Comparison of ENCODE assay signal across 13 mouse cellular contexts in the genomic region with DNA sequence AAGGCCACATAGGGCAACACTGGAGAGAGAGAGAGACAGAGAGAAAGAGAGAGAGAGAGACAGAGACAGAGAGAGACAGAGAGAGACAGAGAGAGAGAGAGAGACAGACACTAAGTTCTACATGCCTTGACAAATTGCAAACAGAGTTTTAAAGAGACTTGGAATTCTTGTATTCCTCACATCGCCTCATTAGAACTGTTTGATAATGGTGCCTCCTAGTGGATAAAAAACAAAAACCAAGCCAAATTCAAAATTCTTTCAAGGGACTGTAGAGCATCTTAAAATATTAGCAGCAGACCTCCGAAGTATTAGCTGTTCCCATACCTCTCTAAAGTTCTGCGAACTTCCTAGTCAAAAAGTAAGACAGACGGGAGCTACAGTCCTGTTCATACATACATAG. TPM values are rescaled to one million over a fixed set of nuclear protein-coding genes. Genes with fewer than 3 reads are reported as not detected.
A peak's percentile ranks its signal among the peaks of the same experiment; 100 is the strongest.
DNase-seq lines count a peak whose midpoint lies in the region; ATAC-seq and TF ChIP-seq lines count a peak whose summit lies in the region.
"Had no signal": no experiment of that assay in that cellular context is flagged by ENCODE, and none has a peak within 500 bp of the region (broad histone marks: within the 10 kb centered on the region; RNA-seq: fewer than 3 reads in every experiment).

No protein-coding gene starts in this region.

- H3K4me1 ChIP-seq in stomach, postnatal 0 days (replicated peaks; ENCODE audit: control insufficient read depth, insufficient read depth): no peaks in the 10 kb centered on the region
- H3K4me1 ChIP-seq: heart, embryonic 10.5 days; midbrain, embryonic 12.5 days had no signal

- no peak overlapping the region for H3K9ac ChIP-seq in stomach, postnatal 0 days (ENCODE audit: low read length)
- H3K9ac ChIP-seq: midbrain, embryonic 12.5 days had no signal

- H3K4me2 ChIP-seq in stomach, postnatal 0 days (replicated peaks; ENCODE audit: low read depth): no peak overlapping the region
- H3K4me2 ChIP-seq: midbrain, embryonic 12.5 days had no signal

- no peak overlapping the region for H3K27ac ChIP-seq in stomach, postnatal 0 days (replicated peaks)
- H3K27ac ChIP-seq: heart, embryonic 10.5 days; midbrain, embryonic 12.5 days had no signal

- no peak for ATAC-seq in CD4-positive, CD25-positive, alpha-beta regulatory T cell, adult 4 months
- ATAC-seq in stomach, postnatal 0 days (ENCODE audit: low FRiP score, low TSS enrichment): no peak

- DNase-seq in CD4-positive, CD25-positive, alpha-beta regulatory T cell, adult 2 months (ENCODE audit: low read depth, low spot score): peak; percentile 15
- peak; percentile 5 for DNase-seq in kidney, adult 9 months
- DNase-seq in kidney, postnatal 14 days: no peak
- peak; percentile 12 for DNase-seq in retina, postnatal 1 day
- no peak for DNase-seq in retina, embryonic 14.5 days (ENCODE audit: low spot score)
- no peak for DNase-seq in stomach, postnatal 0 days (ENCODE audit: low spot score)
- no peak for DNase-seq in embryo, embryonic 11 days
- DNase-seq: adrenal gland, postnatal 14 days; kidney, adult 8-10 months; left cerebral cortex, postnatal 4 days had no signal

- no peaks in the 10 kb centered on the region for H3K9me3 ChIP-seq in stomach, postnatal 0 days (ENCODE audit: control insufficient read depth, low read length)
- H3K9me3 ChIP-seq: heart, embryonic 10.5 days; midbrain, embryonic 12.5 days had no signal

- H3K36me3 ChIP-seq in stomach, postnatal 0 days (ENCODE audit: control insufficient read depth, insufficient read depth, low read length): no peaks in the 10 kb centered on the region
- H3K36me3 ChIP-seq: heart, embryonic 10.5 days; midbrain, embryonic 12.5 days had no signal

- no peaks in the 10 kb centered on the region for H3K27me3 ChIP-seq in stomach, postnatal 0 days (ENCODE audit: control insufficient read depth, insufficient read depth, low read length)
- H3K27me3 ChIP-seq: midbrain, embryonic 12.5 days had no signal

- no peak overlapping the region for H3K4me3 ChIP-seq in stomach, postnatal 0 days (ENCODE audit: low read depth, low read length)
- H3K4me3 ChIP-seq: heart, embryonic 10.5 days; midbrain, embryonic 12.5 days had no signal

- TF ChIP-seq CTCF in stomach, postnatal 0 days (IDR thresholded peaks at IDR 0.05; ENCODE audit: low read depth): peak; percentile 49

- 78% methylated on average over 4 of the region's 4 CpGs for WGBS in stomach, postnatal 0 days

- TF ChIP-seq EP300 in stomach, postnatal 0 days (optimal IDR thresholded peaks at IDR 0.05): no peak

RNA-seq across cellular contexts. Expression of gene Gpr82, which starts 30.7 kb away (rescaled TPM):
- under 1 TPM in 1 of 2 experiments, not detected in 1; 0.12 TPM for polyA plus RNA-seq in CD4-positive, CD25-positive, alpha-beta regulatory T cell, adult 4 months (2017; shearing (Covaris generic))
- polyA plus RNA-seq in stomach, postnatal 0 days (2015; fragmentation: Nextera tagmentation; extraction: Ambion mirVana): 0.21 TPM in 1 of 2 replicates, not detected in the other

RNA-seq across cellular contexts. Expression of gene Gpr34, which starts 60.0 kb away (rescaled TPM):
- polyA plus RNA-seq in CD4-positive, CD25-positive, alpha-beta regulatory T cell, adult 4 months (2017; shearing (Covaris generic)): 10 to 100 TPM; 39.1 to 41.9 TPM
- polyA plus RNA-seq in stomach, postnatal 0 days (2015; fragmentation: Nextera tagmentation; extraction: Ambion mirVana): 2.8 and 3.0 TPM in 2 replicates

Comparison
In these comparisons a context has a peak if more than half of its experiments do, and no peak if none do; other contexts are left out.
1. DNase-seq: peak in CD4-positive, CD25-positive, alpha-beta regulatory T cell, adult 2 months (single experiment), kidney, adult 9 months (single experiment) and retina, postnatal 1 day (single experiment); none in kidney, postnatal 14 days (single experiment), retina, embryonic 14.5 days (single experiment), stomach, postnatal 0 days (single experiment) and embryo, embryonic 11 days (single experiment).
2. RNA of gene Gpr34, which starts 60.0 kb away (polyA plus RNA-seq): 39.1 to 41.9 TPM in CD4-positive, CD25-positive, alpha-beta regulatory T cell, adult 4 months; 2.8 to 3.0 TPM in stomach, postnatal 0 days; every median in the first group is over 10 times any median in the second.